Mouse (Mus musculus): ENCODE measurements around the gene Lrfn5. TPM values are rescaled to one million over a fixed set of nuclear protein-coding genes. Genes with fewer than 3 reads are reported as not detected.
A peak's percentile ranks its signal among the peaks of the same experiment; 100 is the strongest.

Gene Lrfn5
- polyA plus RNA-seq (2014; fragmentation: Nextera tagmentation; extraction: Ambion mirVana), result 1.9 and 2.6 TPM in 2 replicates

DNA sequence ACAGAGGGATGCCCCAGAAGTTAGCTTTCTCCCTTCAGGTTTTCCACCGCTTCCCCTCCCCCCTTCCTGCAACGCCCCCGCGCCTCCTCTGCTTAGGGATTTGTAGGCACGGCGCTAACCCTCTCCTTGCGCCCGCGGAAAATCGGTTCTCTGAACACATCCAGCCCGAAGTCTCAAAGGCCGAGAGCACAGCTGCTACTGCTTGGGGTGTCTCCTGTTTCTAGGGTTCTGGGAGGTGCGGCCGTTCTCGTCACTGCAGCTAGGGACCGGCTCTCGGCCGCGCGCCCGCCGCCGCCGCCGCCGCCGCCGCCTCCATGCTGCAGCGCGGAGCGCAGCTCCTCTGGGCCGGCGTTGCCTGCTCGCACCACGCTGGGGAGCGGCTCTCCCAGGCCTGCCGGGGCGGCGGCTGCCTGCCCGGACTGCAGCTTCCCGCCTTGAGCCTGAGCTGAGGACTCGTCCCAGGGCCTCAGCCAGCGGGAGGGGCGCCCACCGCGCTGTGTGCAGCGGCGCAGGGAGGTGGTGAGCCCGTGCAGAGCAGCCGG lies at the start of gene Lrfn5:
Gene Lrfn5, plus strand, starts transcription at position 322 of the 542 bp plus-strand sequence.
- Histone ChIP-seq H3K4me2 (peak within 1 kb of the TSS; percentile 79), H3K27me3 (ENCODE audit: control insufficient read depth, insufficient read depth, low read length) (peaks cover 32% of the 10 kb centered on the region), H3K27ac (ENCODE audit: low read depth, low read length) (no peak within 1 kb of the TSS; the same call in 1 of the 2 replicates), H3K36me3 (ENCODE audit: control insufficient read depth, insufficient read depth, low read length) (no peaks in the 10 kb centered on the region), H3K9ac (ENCODE audit: low read length) (peak within 1 kb of the TSS; percentile 68), H3K4me1 (ENCODE audit: control insufficient read depth, insufficient read depth, low read length) (peaks cover 4% of the 10 kb centered on the region; the same call in 1 of the 2 replicates), H3K9me3 (ENCODE audit: control insufficient read depth, low read length) (no peaks in the 10 kb centered on the region), H3K4me3 (ENCODE audit: low read depth, low read length) (peak within 1 kb of the TSS; percentile 52)
- ATAC-seq (ENCODE audit: low FRiP score) (peak; percentile 91), DNase-seq (ENCODE audit: low spot score, missing footprints) (peak; percentile 97)
- WGBS, result under 1% methylated on average over 45 of the region's 50 CpGs

DNA sequence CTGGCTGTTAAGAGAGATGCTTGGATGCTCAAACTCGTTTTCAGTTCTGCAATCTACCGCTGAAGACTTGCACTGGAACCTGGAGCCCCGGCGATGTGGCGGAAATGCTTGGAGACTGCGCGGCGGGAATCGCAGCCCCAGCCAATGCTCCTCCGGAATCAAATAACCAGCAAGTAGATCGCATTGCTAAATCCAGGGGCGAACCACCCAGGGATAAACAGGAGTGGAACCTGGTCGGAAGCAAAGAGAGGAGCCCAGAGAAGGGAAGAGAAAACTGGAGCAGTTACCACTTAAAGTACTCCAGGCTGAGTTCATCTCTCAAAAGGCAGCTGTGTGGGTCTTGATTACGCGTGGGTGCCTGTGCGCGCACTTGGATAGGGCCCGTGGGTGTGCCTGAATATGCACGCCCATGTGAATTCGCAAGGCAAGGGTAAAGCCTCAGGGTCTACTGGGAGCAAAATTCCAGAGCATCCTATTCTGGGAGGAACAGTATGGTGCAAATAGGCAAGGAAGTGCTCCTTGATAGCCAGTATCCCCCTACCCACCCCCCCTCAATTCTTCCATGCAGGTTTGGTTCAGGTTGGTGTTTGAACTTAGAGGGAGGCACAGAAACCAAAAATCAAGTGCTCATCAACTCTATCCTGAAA lies 1.3 kb upstream of the Lrfn5 start:
- Histone ChIP-seq H3K9ac (ENCODE audit: low read length) (no peak overlapping the region), H3K4me1 (ENCODE audit: control insufficient read depth, insufficient read depth, low read length) (peaks cover 4% of the 10 kb centered on the region; the same call in 1 of the 2 replicates), H3K9me3 (ENCODE audit: control insufficient read depth, low read length) (no peaks in the 10 kb centered on the region), H3K4me2 (peak overlapping the region; percentile 35), H3K27ac (ENCODE audit: low read depth, low read length) (no peak overlapping the region), H3K27me3 (ENCODE audit: control insufficient read depth, insufficient read depth, low read length) (peaks cover 32% of the 10 kb centered on the region), H3K36me3 (ENCODE audit: control insufficient read depth, insufficient read depth, low read length) (no peaks in the 10 kb centered on the region), H3K4me3 (ENCODE audit: low read depth, low read length) (peak overlapping the region; percentile 20; the same call in 1 of the 2 replicates)
- ATAC-seq (ENCODE audit: low FRiP score), result no peak
- WGBS, result 2% methylated on average over 20 of the region's 20 CpGs
- DNase-seq (ENCODE audit: low spot score, missing footprints), result peak; percentile 91

DNA sequence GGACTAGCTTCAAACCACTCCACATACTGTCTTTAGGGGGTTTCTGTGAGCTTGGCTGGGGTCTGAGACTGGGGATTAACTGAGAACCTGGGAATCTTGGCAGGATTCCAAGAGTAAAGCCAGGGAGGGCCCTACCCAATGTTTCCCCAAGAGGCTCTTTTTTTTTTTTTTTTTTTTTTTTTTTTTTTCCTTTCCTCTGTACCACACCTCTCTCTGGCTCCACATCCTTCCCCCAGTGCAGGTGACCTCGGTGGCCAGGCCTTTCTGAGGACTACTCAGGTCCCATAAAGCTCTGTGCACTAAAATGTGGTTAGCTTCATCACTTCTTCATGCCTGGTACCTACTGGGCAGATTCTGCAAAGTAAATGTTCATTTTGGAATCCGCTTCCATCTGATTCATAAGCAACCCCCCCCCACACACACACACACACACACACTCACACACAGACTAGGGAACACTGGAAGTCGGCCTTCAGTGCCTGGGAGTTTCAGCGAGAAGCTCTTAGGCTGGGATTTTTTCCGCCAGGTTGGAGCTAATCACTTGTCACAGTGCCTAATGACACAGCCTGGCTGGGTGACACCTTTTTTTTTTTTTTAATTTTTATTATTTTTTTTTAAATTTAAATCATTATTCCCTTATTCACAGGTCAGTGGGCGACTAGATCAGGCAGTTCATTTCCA lies 662 bp upstream of the Lrfn5 start:
- H3K27ac ChIP-seq (ENCODE audit: low read depth, low read length), result no peak overlapping the region
- DNase-seq (ENCODE audit: low spot score, missing footprints) (peak; percentile 94), ATAC-seq (ENCODE audit: low FRiP score) (peak; percentile 28)
- no peaks in the 10 kb centered on the region for H3K9me3 ChIP-seq (ENCODE audit: control insufficient read depth, low read length)
- WGBS, result 2% methylated on average over 6 of the region's 6 CpGs
- H3K27me3 ChIP-seq (ENCODE audit: control insufficient read depth, insufficient read depth, low read length), result peaks cover 32% of the 10 kb centered on the region
- H3K9ac ChIP-seq (ENCODE audit: low read length), result peak overlapping the region; percentile 68; the same call in 1 of the 2 replicates
- H3K36me3 ChIP-seq (ENCODE audit: control insufficient read depth, insufficient read depth, low read length), result no peaks in the 10 kb centered on the region
- peak overlapping the region; percentile 79 for H3K4me2 ChIP-seq
- H3K4me1 ChIP-seq (ENCODE audit: control insufficient read depth, insufficient read depth, low read length), result peaks cover 4% of the 10 kb centered on the region; the same call in 1 of the 2 replicates
- H3K4me3 ChIP-seq (ENCODE audit: low read depth, low read length), result peak overlapping the region; percentile 52

DNA sequence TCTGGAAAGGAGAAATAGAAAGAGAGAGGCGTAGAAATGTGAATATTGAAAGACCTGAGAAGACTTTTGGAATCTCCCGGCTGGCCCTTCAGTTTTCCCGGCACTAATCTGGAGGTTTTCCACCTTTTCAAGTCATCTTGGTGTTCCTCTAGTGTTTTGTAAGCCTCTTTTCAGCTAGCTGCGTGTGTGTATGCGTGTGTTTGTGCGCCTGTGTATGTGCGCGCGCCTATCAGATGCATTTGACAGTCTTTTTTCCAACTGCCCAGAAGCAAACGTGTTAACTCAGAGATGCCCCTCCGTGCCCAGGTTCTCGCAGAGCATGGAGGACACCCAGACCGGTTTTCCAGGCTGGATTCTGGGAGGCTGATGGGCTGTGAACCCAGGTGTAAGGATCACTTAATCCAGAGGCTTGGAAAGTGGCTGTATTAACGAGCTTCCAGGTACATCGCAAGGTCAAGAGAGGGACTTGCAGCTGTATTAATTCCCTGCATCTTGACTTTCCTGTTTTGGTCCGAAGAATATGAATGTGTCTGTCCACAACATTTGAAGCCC lies 757 bp downstream of the Lrfn5 start:
- no peaks in the 10 kb centered on the region for H3K9me3 ChIP-seq (ENCODE audit: control insufficient read depth, low read length)
- peaks cover 32% of the 10 kb centered on the region for H3K27me3 ChIP-seq (ENCODE audit: control insufficient read depth, insufficient read depth, low read length)
- peak; percentile 95 for DNase-seq (ENCODE audit: low spot score, missing footprints)

GRCm38 (mm10) chr12:61524183-61524651 lies 1.3 kb downstream of the Lrfn5 start:
- H3K27me3 ChIP-seq (ENCODE audit: control insufficient read depth, insufficient read depth, low read length), result peaks cover 32% of the 10 kb centered on the region
- under 1% methylated on average over 33 of the region's 33 CpGs for WGBS
- H3K9ac ChIP-seq (ENCODE audit: low read length), result peak overlapping the region; percentile 68; the same call in 1 of the 2 replicates
- no peaks in the 10 kb centered on the region for H3K36me3 ChIP-seq (ENCODE audit: control insufficient read depth, insufficient read depth, low read length)
- no peak overlapping the region for H3K27ac ChIP-seq (ENCODE audit: low read depth, low read length)
- peak overlapping the region; percentile 79 for H3K4me2 ChIP-seq
- H3K4me1 ChIP-seq (ENCODE audit: control insufficient read depth, insufficient read depth, low read length), result peaks cover 4% of the 10 kb centered on the region; the same call in 1 of the 2 replicates
- DNase-seq (ENCODE audit: low spot score, missing footprints) (peak; percentile 89), ATAC-seq (ENCODE audit: low FRiP score) (no peak)
- no peaks in the 10 kb centered on the region for H3K9me3 ChIP-seq (ENCODE audit: control insufficient read depth, low read length)
- H3K4me3 ChIP-seq (ENCODE audit: low read depth, low read length), result peak overlapping the region; percentile 52

More for the DNA sequence above, 757 bp downstream of the Lrfn5 start:
- Histone ChIP-seq H3K4me1 (ENCODE audit: control insufficient read depth, insufficient read depth, low read length) (peaks cover 4% of the 10 kb centered on the region; the same call in 1 of the 2 replicates), H3K4me3 (ENCODE audit: low read depth, low read length) (peak overlapping the region; percentile 52), H3K9ac (ENCODE audit: low read length) (peak overlapping the region; percentile 68; the same call in 1 of the 2 replicates), H3K4me2 (peak overlapping the region; percentile 79), H3K27ac (ENCODE audit: low read depth, low read length) (no peak overlapping the region), H3K36me3 (ENCODE audit: control insufficient read depth, insufficient read depth, low read length) (no peaks in the 10 kb centered on the region)
- ATAC-seq (ENCODE audit: low FRiP score), result no peak
- WGBS, result 1% methylated on average over 16 of the region's 16 CpGs

DNA sequence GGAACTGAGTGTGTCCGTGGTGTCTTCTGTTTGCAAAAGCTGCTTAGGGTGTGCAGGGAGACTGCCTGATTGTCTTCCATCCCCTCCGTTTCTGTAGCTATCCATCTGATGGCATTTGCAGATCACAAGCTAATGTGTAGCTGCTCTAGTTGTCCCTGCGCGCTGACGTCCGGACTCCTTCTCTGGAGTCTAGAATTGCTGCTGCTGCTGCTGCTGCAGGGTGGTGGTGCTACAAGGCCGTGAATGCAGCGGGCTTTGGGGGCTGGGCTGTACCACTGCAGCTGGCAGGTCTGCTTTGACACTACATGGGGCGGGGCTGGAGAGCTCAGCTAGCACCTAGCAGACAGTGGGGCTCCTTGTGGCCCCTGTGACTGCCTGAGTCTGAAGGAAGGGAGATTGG lies 3.2 kb downstream of the Lrfn5 start:
- ATAC-seq (ENCODE audit: low FRiP score), result peak; percentile 58
- H3K9ac ChIP-seq (ENCODE audit: low read length), result no peak overlapping the region
- no peaks in the 10 kb centered on the region for H3K9me3 ChIP-seq (ENCODE audit: control insufficient read depth, low read length)

GRCm38 (mm10) chr12:61579949-61580348 lies 57.0 kb downstream of the Lrfn5 start:
- H3K4me3 ChIP-seq (ENCODE audit: low read depth, low read length), result no peak overlapping the region
- ATAC-seq (ENCODE audit: low FRiP score) (no peak), DNase-seq (ENCODE audit: low spot score, missing footprints) (no peak)
- no peak overlapping the region for H3K27ac ChIP-seq (ENCODE audit: low read depth, low read length)
- no peaks in the 10 kb centered on the region for H3K36me3 ChIP-seq (ENCODE audit: control insufficient read depth, insufficient read depth, low read length)
- H3K4me2 ChIP-seq, result no peak overlapping the region
- no peak overlapping the region for H3K9ac ChIP-seq (ENCODE audit: low read length)
- no peaks in the 10 kb centered on the region for H3K9me3 ChIP-seq (ENCODE audit: control insufficient read depth, low read length)
- H3K27me3 ChIP-seq (ENCODE audit: control insufficient read depth, insufficient read depth, low read length), result no peaks in the 10 kb centered on the region
- WGBS, result 88% methylated on average over 5 of the region's 5 CpGs
- no peaks in the 10 kb centered on the region for H3K4me1 ChIP-seq (ENCODE audit: control insufficient read depth, insufficient read depth, low read length)

More for the DNA sequence above, 3.2 kb downstream of the Lrfn5 start:
- no peak overlapping the region for H3K4me3 ChIP-seq (ENCODE audit: low read depth, low read length)
- H3K27me3 ChIP-seq (ENCODE audit: control insufficient read depth, insufficient read depth, low read length), result peaks cover 25% of the 10 kb centered on the region
- H3K4me2 ChIP-seq, result peak overlapping the region; percentile 18
- DNase-seq (ENCODE audit: low spot score, missing footprints), result peak; percentile 88
- no peaks in the 10 kb centered on the region for H3K36me3 ChIP-seq (ENCODE audit: control insufficient read depth, insufficient read depth, low read length)
- no peak overlapping the region for H3K27ac ChIP-seq (ENCODE audit: low read depth, low read length)
- H3K4me1 ChIP-seq (ENCODE audit: control insufficient read depth, insufficient read depth, low read length), result peaks cover 4% of the 10 kb centered on the region; the same call in 1 of the 2 replicates
- 0% methylated on average over 9 of the region's 9 CpGs for WGBS

DNA sequence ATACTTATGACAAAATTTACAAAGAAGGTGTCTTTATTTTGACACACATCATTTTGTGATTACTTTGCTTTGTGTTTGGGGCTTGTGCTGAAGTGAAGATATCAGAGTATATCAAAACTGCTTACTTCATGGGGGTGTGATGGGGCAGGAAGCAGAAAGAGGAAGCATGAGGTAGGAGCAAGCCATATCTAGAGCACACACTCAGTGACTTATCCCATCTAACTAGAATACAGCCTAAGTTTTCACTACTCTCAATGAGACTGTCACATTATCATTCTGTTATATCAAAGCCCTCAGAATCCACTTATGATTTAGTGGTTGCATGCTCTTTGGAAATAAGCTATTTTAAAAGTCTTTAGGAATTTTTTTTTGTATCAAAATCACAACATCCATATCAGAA lies 77.4 kb downstream of the Lrfn5 start:
- ATAC-seq (ENCODE audit: low FRiP score) (no peak), DNase-seq (ENCODE audit: low spot score, missing footprints) (no peak)
- Histone ChIP-seq H3K9me3 (ENCODE audit: control insufficient read depth, low read length) (no peaks in the 10 kb centered on the region), H3K4me2 (no peak overlapping the region), H3K36me3 (ENCODE audit: control insufficient read depth, insufficient read depth, low read length) (no peaks in the 10 kb centered on the region), H3K9ac (ENCODE audit: low read length) (no peak overlapping the region), H3K27me3 (ENCODE audit: control insufficient read depth, insufficient read depth, low read length) (no peaks in the 10 kb centered on the region), H3K4me1 (ENCODE audit: control insufficient read depth, insufficient read depth, low read length) (no peaks in the 10 kb centered on the region), H3K27ac (ENCODE audit: low read depth, low read length) (no peak overlapping the region), H3K4me3 (ENCODE audit: low read depth, low read length) (no peak overlapping the region)
